Mouse (Mus musculus) embryonic fibroblast, embryonic 13.5 days (primary cell): ENCODE data around the gene Hyal3. TPM values are rescaled to one million over a fixed set of nuclear protein-coding genes. Genes with fewer than 3 reads are reported as not detected.
"Not testable (repeated sequence)": the region's sequence is repeated elsewhere in the genome, so short reads cannot be mapped to it uniquely, and the experiment has no call there.

ENCODE experiments used
- H3K27ac ChIP-seq: 2 replicates; pipeline ENCODE4 v1.5.1; 2012; ENCODE audit warnings: low read length, control low read depth, inconsistent platforms; ENCODE audit not compliant: insufficient read depth
- H3K4me1 ChIP-seq: 2 replicates; pipeline ENCODE4 v1.6.1; 2011; ENCODE audit warnings: low read length; ENCODE audit not compliant: control insufficient read depth, insufficient read depth
- H3K4me3 ChIP-seq: 2 replicates; pipeline ENCODE4 v1.5.1; 2011; ENCODE audit warnings: mild to moderate bottlenecking, control low read depth, low read length; ENCODE audit not compliant: insufficient read depth
- CTCF ChIP-seq: IDR thresholded peaks from 2 replicates; pipeline ENCODE4 v1.5.1; 2011; ENCODE audit warnings: mild to moderate bottlenecking, control low read depth, low read length, moderate library complexity, borderline replicate concordance; ENCODE audit not compliant: insufficient read depth
- POLR2A ChIP-seq: IDR thresholded peaks from 2 replicates; pipeline ENCODE4 v1.6.1; 2011; ENCODE audit warnings: low read depth, mild to moderate bottlenecking, control low read depth, low read length, moderate library complexity
- polyA plus RNA-seq: library from polyadenylated mRNA; stranded (reverse); fragments of >200 nt; gene quantifications from 2 replicates; pipeline ENCODE4 v1.2.4, GENCODE M21; 2011; ENCODE audit warnings: low read depth; ENCODE audit not compliant: missing spikeins, insufficient read length

Gene Hyal3
- polyA plus RNA-seq, 1 experiment = 0.76 TPM

DNA sequence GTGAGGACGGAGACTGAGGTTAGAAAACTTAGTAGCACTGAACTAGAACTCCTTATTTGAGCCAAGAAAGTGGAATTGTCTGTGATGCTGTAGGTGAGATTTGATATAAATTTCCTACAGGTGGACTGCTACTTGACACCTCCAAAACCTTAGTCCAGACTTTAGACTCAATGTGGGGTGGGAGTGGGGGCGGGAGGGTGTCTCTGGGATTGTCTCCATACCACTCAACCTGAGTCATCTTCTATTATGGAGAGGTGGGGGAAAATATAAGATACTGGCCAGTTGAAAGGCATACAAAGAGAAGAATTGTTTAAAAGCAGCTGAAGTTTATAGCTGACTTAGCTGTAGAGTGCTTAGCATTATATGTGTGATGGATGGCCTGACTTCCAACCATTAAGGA, 24.9 kb upstream of the Hyal3 start:
- peak overlapping the region; percentile 95 for H3K27ac ChIP-seq
- TF ChIP-seq CTCF = no peak
- TF ChIP-seq POLR2A = no peak
- H3K4me1 ChIP-seq = peaks cover 12% of the 10 kb centered on the region
- H3K4me3 ChIP-seq = peak overlapping the region; percentile 76

DNA sequence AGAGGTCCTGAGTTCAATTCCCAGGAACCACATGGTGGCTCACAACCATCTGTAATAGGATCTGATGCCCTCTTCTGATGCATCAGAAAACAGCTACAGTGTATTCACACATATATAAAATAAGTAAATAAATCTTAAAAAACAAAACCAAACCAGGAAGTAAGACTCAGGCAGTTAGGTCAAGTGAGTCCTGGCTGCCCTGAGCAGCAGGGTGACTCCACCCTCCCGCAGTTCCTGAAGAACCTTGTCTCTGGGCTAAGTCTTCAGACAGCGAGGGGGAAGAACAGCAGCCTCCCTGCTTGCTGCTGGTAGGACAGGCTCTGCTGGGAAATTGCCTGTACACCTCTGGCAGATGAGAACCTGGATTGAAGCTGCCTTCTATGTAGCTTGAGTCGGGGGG, 24.3 kb upstream of the Hyal3 start:
- peaks cover 12% of the 10 kb centered on the region; the same call in 1 of the 2 replicates for H3K4me1 ChIP-seq
- peak overlapping the region; percentile 7; the same call in 1 of the 2 replicates for H3K27ac ChIP-seq
- no peak for TF ChIP-seq CTCF
- TF ChIP-seq POLR2A = no peak
- peak overlapping the region; percentile 76 for H3K4me3 ChIP-seq

GRCm38 (mm10) chr9:107563029-107563581, 17.5 kb upstream of the Hyal3 start, which contains the start of gene Tusc2:
Tusc2 (plus strand) TSS chr9:107563255.
- peak within 1 kb of the TSS; percentile 57 for H3K4me3 ChIP-seq
- no peak within 1 kb of the TSS for H3K27ac ChIP-seq
- TF ChIP-seq CTCF = no peak
- peak; percentile 68 for TF ChIP-seq POLR2A
- peaks cover 4% of the 10 kb centered on the region; the same call in 1 of the 2 replicates for H3K4me1 ChIP-seq

GRCm38 (mm10) chr9:107565556-107565955, 15.1 kb upstream of the Hyal3 start:
- H3K4me1 ChIP-seq, H3K27ac ChIP-seq, H3K4me3 ChIP-seq: not testable (repeated sequence)

GRCm38 (mm10) chr9:107566041-107566709, 14.4 kb upstream of the Hyal3 start:
- Histone ChIP-seq H3K4me3 (no peak overlapping the region), H3K4me1 (peaks cover 4% of the 10 kb centered on the region; the same call in 1 of the 2 replicates), H3K27ac (no peak overlapping the region)
- TF ChIP-seq POLR2A (no peak), CTCF (peak; percentile 83; the same call in 1 of the 2 replicates)

DNA sequence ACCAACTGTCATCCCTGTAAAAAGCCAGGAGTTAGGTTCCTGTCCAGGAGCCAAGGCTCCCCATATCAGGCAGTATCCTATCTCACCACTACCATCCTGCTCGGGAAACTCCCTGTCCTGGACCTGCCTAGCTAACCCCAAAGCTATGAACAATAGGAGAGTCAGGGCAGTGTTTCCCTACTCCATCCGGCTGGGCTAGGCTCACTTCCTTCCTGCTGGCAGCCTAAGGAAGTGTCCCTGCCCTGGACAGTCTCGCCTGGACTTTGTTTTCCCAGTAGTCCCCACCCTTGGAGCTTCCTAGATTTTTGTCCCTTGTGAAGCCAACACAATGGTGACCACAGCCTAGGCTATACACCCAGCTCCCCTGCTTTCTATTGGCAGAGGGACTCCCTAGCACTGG, 13.8 kb upstream of the Hyal3 start:
- Histone ChIP-seq H3K27ac (no peak overlapping the region), H3K4me1 (peaks cover 4% of the 10 kb centered on the region; the same call in 1 of the 2 replicates), H3K4me3 (no peak overlapping the region)
- TF ChIP-seq CTCF (no peak), POLR2A (no peak)

- H3K4me1 ChIP-seq = peaks cover 4% of the 10 kb centered on the region; the same call in 1 of the 2 replicates
- H3K27ac ChIP-seq = peak within 1 kb of the TSS; percentile 31; the same call in 1 of the 2 replicates
- TF ChIP-seq POLR2A = no peak
- H3K4me3 ChIP-seq = peak within 1 kb of the TSS; percentile 81
Measured at GRCm38 (mm10) chr9:107567702-107568319, 12.8 kb upstream of the Hyal3 start, which contains the start of gene Hyal2. Hyal2 (plus strand) TSS chr9:107567945.

- H3K4me3 ChIP-seq = peak overlapping the region; percentile 81
Measured at GRCm38 (mm10) chr9:107568331-107569261, 12.0 kb upstream of the Hyal3 start.

GRCm38 (mm10) chr9:107569270-107569669, 11.3 kb upstream of the Hyal3 start:
- peak overlapping the region; percentile 81 for H3K4me3 ChIP-seq
- H3K4me1 ChIP-seq = no peaks in the 10 kb centered on the region
- no peak for TF ChIP-seq POLR2A
- TF ChIP-seq CTCF = no peak
- H3K27ac ChIP-seq = peak overlapping the region; percentile 12; the same call in 1 of the 2 replicates

More at GRCm38 (mm10) chr9:107568331-107569261, 12.0 kb upstream of the Hyal3 start:
- Histone ChIP-seq H3K27ac (peak overlapping the region; percentile 31; the same call in 1 of the 2 replicates), H3K4me1 (peaks cover 4% of the 10 kb centered on the region; the same call in 1 of the 2 replicates)
- TF ChIP-seq POLR2A (peak; percentile 68), CTCF (no peak)

GRCm38 (mm10) chr9:107570016-107570415, 10.6 kb upstream of the Hyal3 start:
- H3K4me3 ChIP-seq = peak overlapping the region; percentile 81
- no peaks in the 10 kb centered on the region for H3K4me1 ChIP-seq
- TF ChIP-seq POLR2A (no peak), CTCF (no peak)
- no peak overlapping the region for H3K27ac ChIP-seq
